Mouse (Mus musculus) megakaryocyte, embryonic 14.5 days (primary cell): ENCODE data around the gene Trim54.

Source experiments
- FLI1 ChIP-seq: IDR thresholded peaks from 2 replicates; pipeline ENCODE4 v1.6.1; 2012; ENCODE audit warnings: low read length, inconsistent platforms, mixed read lengths
- GATA1 ChIP-seq: IDR thresholded peaks from 3 replicates; pipeline ENCODE4 v1.6.1; 2012; ENCODE audit warnings: mixed read lengths, low read length, inconsistent platforms, borderline replicate concordance

DNA sequence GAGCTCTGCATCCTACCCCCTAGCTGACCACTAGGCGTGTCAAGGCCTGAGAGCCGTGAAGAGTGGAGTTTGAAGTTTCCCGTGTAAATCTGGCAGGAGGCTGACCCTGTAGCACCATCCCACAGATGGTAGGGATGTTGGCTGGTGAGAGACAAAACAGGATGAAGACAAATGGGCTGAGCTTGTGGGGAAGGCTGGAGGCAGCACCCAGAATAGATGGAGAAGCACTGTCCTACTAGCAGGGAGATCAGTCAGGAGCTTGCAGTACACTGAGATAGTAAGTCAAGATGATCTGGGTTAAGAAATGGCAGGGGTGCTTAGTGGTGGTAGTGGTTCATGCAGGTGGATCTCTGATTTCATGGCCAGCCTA lies 35.7 kb upstream of the Trim54 start:
- TF ChIP-seq GATA1 (no peak), FLI1 (no peak)
